Mouse (Mus musculus): ENCODE data around the gene Rgs16. TPM values are rescaled to one million over a fixed set of nuclear protein-coding genes. Genes with fewer than 3 reads are reported as not detected.

Gene Rgs16
- polyA plus RNA-seq, 1 experiment from 2014 or later = 2.9 TPM

GRCm38 (mm10) chr1:153769998-153770775, 30.0 kb downstream of the Rgs16 start:
- DNase-seq (ENCODE audit: low spot score) = no peak
- Histone ChIP-seq H3K36me3 (no peaks in the 10 kb centered on the region), H3K27me3 (ENCODE audit: insufficient read depth, poor library complexity, severe bottlenecking) (no peaks in the 10 kb centered on the region), H3K4me3 (no peak overlapping the region), H3K4me1 (peaks cover 6% of the 10 kb centered on the region; the same call in 1 of the 2 replicates), H3K9me3 (no peaks in the 10 kb centered on the region), H3K27ac (no peak overlapping the region)
- 79% methylated on average over 10 of the region's 10 CpGs for WGBS

- H3K27ac ChIP-seq = no peak overlapping the region
- no peak overlapping the region for H3K4me3 ChIP-seq
- H3K9me3 ChIP-seq = no peaks in the 10 kb centered on the region
- H3K36me3 ChIP-seq = no peaks in the 10 kb centered on the region
- no peak for DNase-seq (ENCODE audit: low spot score)
- WGBS = 82% methylated on average over 1 of the region's 1 CpGs
- peaks cover 6% of the 10 kb centered on the region; the same call in 1 of the 2 replicates for H3K4me1 ChIP-seq
- H3K27me3 ChIP-seq (ENCODE audit: insufficient read depth, poor library complexity, severe bottlenecking) = no peaks in the 10 kb centered on the region
Observed at GRCm38 (mm10) chr1:153770776-153771167, 30.6 kb downstream of the Rgs16 start.

- no peak for DNase-seq (ENCODE audit: low spot score)
- H3K27me3 ChIP-seq (ENCODE audit: insufficient read depth, poor library complexity, severe bottlenecking) = no peaks in the 10 kb centered on the region
- H3K9me3 ChIP-seq = no peaks in the 10 kb centered on the region
- H3K27ac ChIP-seq = no peak overlapping the region
- no peak overlapping the region for H3K4me3 ChIP-seq
- no peaks in the 10 kb centered on the region for H3K4me1 ChIP-seq
- H3K36me3 ChIP-seq = no peaks in the 10 kb centered on the region
- WGBS = 84% methylated on average over 6 of the region's 6 CpGs
Observed at GRCm38 (mm10) chr1:153775174-153775573, 35.0 kb downstream of the Rgs16 start.

- Histone ChIP-seq H3K4me1 (no peaks in the 10 kb centered on the region), H3K36me3 (no peaks in the 10 kb centered on the region), H3K27me3 (ENCODE audit: insufficient read depth, poor library complexity, severe bottlenecking) (no peaks in the 10 kb centered on the region), H3K4me3 (no peak overlapping the region), H3K27ac (no peak overlapping the region), H3K9me3 (no peaks in the 10 kb centered on the region)
- WGBS = 86% methylated on average over 7 of the region's 7 CpGs
- DNase-seq (ENCODE audit: low spot score) = no peak
Observed at GRCm38 (mm10) chr1:153776257-153776656, 36.1 kb downstream of the Rgs16 start.

GRCm38 (mm10) chr1:153778205-153778604, 38.1 kb downstream of the Rgs16 start:
- 81% methylated on average over 10 of the region's 10 CpGs for WGBS

GRCm38 (mm10) chr1:153783339-153783738, 43.2 kb downstream of the Rgs16 start:
- no peaks in the 10 kb centered on the region for H3K36me3 ChIP-seq
- no peaks in the 10 kb centered on the region for H3K4me1 ChIP-seq
- no peak overlapping the region for H3K4me3 ChIP-seq
- WGBS = 47% methylated on average over 1 of the region's 1 CpGs
- H3K27ac ChIP-seq = no peak overlapping the region
- H3K27me3 ChIP-seq (ENCODE audit: insufficient read depth, poor library complexity, severe bottlenecking) = no peaks in the 10 kb centered on the region
- no peaks in the 10 kb centered on the region for H3K9me3 ChIP-seq
- no peak for DNase-seq (ENCODE audit: low spot score)

More at GRCm38 (mm10) chr1:153778205-153778604, 38.1 kb downstream of the Rgs16 start:
- Histone ChIP-seq H3K9me3 (no peaks in the 10 kb centered on the region), H3K4me1 (no peaks in the 10 kb centered on the region), H3K27ac (no peak overlapping the region), H3K4me3 (no peak overlapping the region), H3K36me3 (no peaks in the 10 kb centered on the region), H3K27me3 (ENCODE audit: insufficient read depth, poor library complexity, severe bottlenecking) (no peaks in the 10 kb centered on the region)
- no peak for DNase-seq (ENCODE audit: low spot score)

- no peaks in the 10 kb centered on the region for H3K9me3 ChIP-seq
- H3K4me3 ChIP-seq = no peak overlapping the region
- no peak for DNase-seq (ENCODE audit: low spot score)
- no peaks in the 10 kb centered on the region for H3K4me1 ChIP-seq
- H3K27me3 ChIP-seq (ENCODE audit: insufficient read depth, poor library complexity, severe bottlenecking) = no peaks in the 10 kb centered on the region
- H3K27ac ChIP-seq = no peak overlapping the region
- 48% methylated on average over 4 of the region's 4 CpGs for WGBS
- no peaks in the 10 kb centered on the region for H3K36me3 ChIP-seq
Observed at GRCm38 (mm10) chr1:153785608-153786007, 45.5 kb downstream of the Rgs16 start.

- Histone ChIP-seq H3K4me1 (no peaks in the 10 kb centered on the region), H3K27me3 (ENCODE audit: insufficient read depth, poor library complexity, severe bottlenecking) (peaks cover 10% of the 10 kb centered on the region; the same call in 1 of the 2 replicates), H3K27ac (no peak overlapping the region), H3K36me3 (no peaks in the 10 kb centered on the region), H3K9me3 (no peaks in the 10 kb centered on the region), H3K4me3 (no peak overlapping the region)
- WGBS = 58% methylated on average over 2 of the region's 2 CpGs
- DNase-seq (ENCODE audit: low spot score) = no peak
Observed at GRCm38 (mm10) chr1:153790708-153791107, 50.6 kb downstream of the Rgs16 start.

- no peaks in the 10 kb centered on the region for H3K36me3 ChIP-seq
- no peaks in the 10 kb centered on the region for H3K9me3 ChIP-seq
- H3K4me3 ChIP-seq = no peak overlapping the region
- no peak for DNase-seq (ENCODE audit: low spot score)
- peaks cover 10% of the 10 kb centered on the region; the same call in 1 of the 2 replicates for H3K27me3 ChIP-seq (ENCODE audit: insufficient read depth, poor library complexity, severe bottlenecking)
- H3K27ac ChIP-seq = no peak overlapping the region
- no peaks in the 10 kb centered on the region for H3K4me1 ChIP-seq
- WGBS = 83% methylated on average over 3 of the region's 3 CpGs
Observed at GRCm38 (mm10) chr1:153794241-153794640, 54.1 kb downstream of the Rgs16 start.

Other genes with a start within 250 kb of the Rgs16 start
- gene Npl, start 190.3 kb upstream of the Rgs16 start, polyA plus RNA-seq (2016; fragmentation: Nextera tagmentation; extraction: Ambion mirVana) = 8.0 and 8.4 TPM in 2 replicates
- 0.54 and 0.55 TPM in 2 replicates for gene Rgs8, start 87.3 kb upstream of the Rgs16 start, polyA plus RNA-seq (2016; fragmentation: Nextera tagmentation; extraction: Ambion mirVana)
- gene Rnasel, start 9.1 kb downstream of the Rgs16 start, polyA plus RNA-seq (2016; fragmentation: Nextera tagmentation; extraction: Ambion mirVana) = 4.4 and 6.8 TPM in 2 replicates
- not detected in 2 replicates for gene Rgsl1, start 103.8 kb downstream of the Rgs16 start, polyA plus RNA-seq (2016; fragmentation: Nextera tagmentation; extraction: Ambion mirVana)
- 0.10 and 0.41 TPM in 2 replicates for gene Teddm1b, start 134.0 kb downstream of the Rgs16 start, polyA plus RNA-seq (2016; fragmentation: Nextera tagmentation; extraction: Ambion mirVana)
- gene Teddm1a, start 151.4 kb downstream of the Rgs16 start, polyA plus RNA-seq (2016; fragmentation: Nextera tagmentation; extraction: Ambion mirVana) = not detected in 2 replicates
- gene Glul, start 159.6 kb downstream of the Rgs16 start, polyA plus RNA-seq (2016; fragmentation: Nextera tagmentation; extraction: Ambion mirVana) = 65.4 and 96.6 TPM in 2 replicates
- gene Teddm2, start 159.9 kb downstream of the Rgs16 start, polyA plus RNA-seq (2016; fragmentation: Nextera tagmentation; extraction: Ambion mirVana) = 0.18 and 0.34 TPM in 2 replicates